Comparison of ENCODE assay signal across 29 mouse cellular contexts in genomic region chr1:98068177-98068576, GRCm38 (mm10).
"Had no signal": no experiment of that assay in that cellular context is flagged by ENCODE, and none has a peak within 500 bp of the region (broad histone marks: within the 10 kb centered on the region; RNA-seq: fewer than 3 reads in every experiment).

No protein-coding gene starts in this region.

- H3K27ac ChIP-seq: left cerebral cortex, adult 2 months; limb, embryonic 10.5 days; limb, embryonic 12.5 days; limb, embryonic 13.5 days; limb, embryonic 15.5 days; liver, embryonic 12.5 days; liver, embryonic 13.5 days; liver, embryonic 14.5 days; liver, embryonic 15.5 days; macrophage; midbrain, embryonic 10.5 days; midbrain, embryonic 12.5 days; midbrain, embryonic 13.5 days; midbrain, embryonic 15.5 days; neural tube, embryonic 12.5 days had no signal

- H3K4me2 ChIP-seq: limb, embryonic 12.5 days; limb, embryonic 13.5 days; limb, embryonic 15.5 days; liver, embryonic 11.5 days; liver, embryonic 12.5 days; liver, embryonic 13.5 days; liver, embryonic 15.5 days; midbrain, embryonic 11.5 days; midbrain, embryonic 12.5 days; midbrain, embryonic 13.5 days; midbrain, embryonic 15.5 days; neural tube, embryonic 12.5 days had no signal

- H3K4me3 ChIP-seq: left cerebral cortex, adult 2 months; limb, embryonic 10.5 days; limb, embryonic 12.5 days; limb, embryonic 13.5 days; limb, embryonic 15.5 days; liver, embryonic 12.5 days; liver, embryonic 13.5 days; liver, embryonic 15.5 days; megakaryocyte, embryonic 14.5 days; midbrain, embryonic 10.5 days; midbrain, embryonic 12.5 days; midbrain, embryonic 13.5 days; midbrain, embryonic 15.5 days; myocyte; neural tube, embryonic 12.5 days had no signal

- H3K36me3 ChIP-seq: limb, embryonic 10.5 days; limb, embryonic 12.5 days; limb, embryonic 13.5 days; limb, embryonic 15.5 days; liver, embryonic 12.5 days; liver, embryonic 13.5 days; liver, embryonic 15.5 days; midbrain, embryonic 10.5 days; midbrain, embryonic 12.5 days; midbrain, embryonic 13.5 days; midbrain, embryonic 15.5 days; neural tube, embryonic 12.5 days had no signal

- ATAC-seq: liver, embryonic 12.5 days; liver, postnatal 0 days; lung, postnatal 0 days; midbrain, embryonic 13.5 days; midbrain, embryonic 15.5 days; midbrain, embryonic 16.5 days had no signal

- DNase-seq: layer of hippocampus, postnatal 36 days; left cerebral cortex, postnatal 4 days; liver; liver, embryonic 13.5 days; liver, postnatal 0 days; lung, adult 18-20 months; lung, adult 2 months; lung, postnatal 10 days; midbrain, embryonic 14.5 days had no signal

- H3K27me3 ChIP-seq: limb, embryonic 12.5 days; limb, embryonic 13.5 days; limb, embryonic 15.5 days; liver, embryonic 12.5 days; liver, embryonic 13.5 days; liver, embryonic 15.5 days; megakaryocyte, embryonic 14.5 days; midbrain, embryonic 12.5 days; midbrain, embryonic 13.5 days; midbrain, embryonic 15.5 days; neural tube, embryonic 12.5 days had no signal

- H3K4me1 ChIP-seq: limb, embryonic 10.5 days; limb, embryonic 15.5 days; liver, embryonic 12.5 days; liver, embryonic 13.5 days; liver, embryonic 15.5 days had no signal

- H3K9ac ChIP-seq: limb, embryonic 12.5 days; limb, embryonic 13.5 days; limb, embryonic 15.5 days; liver, embryonic 12.5 days; liver, embryonic 13.5 days; liver, embryonic 14.5 days; liver, embryonic 15.5 days; liver, postnatal 0 days; midbrain, embryonic 12.5 days; midbrain, embryonic 13.5 days; midbrain, embryonic 15.5 days; neural tube, embryonic 12.5 days had no signal

- H3K9me3 ChIP-seq: limb, embryonic 10.5 days; limb, embryonic 13.5 days; limb, embryonic 15.5 days; liver, embryonic 12.5 days; liver, embryonic 13.5 days; liver, embryonic 15.5 days; midbrain, embryonic 10.5 days; midbrain, embryonic 12.5 days; midbrain, embryonic 13.5 days; midbrain, embryonic 15.5 days; neural tube, embryonic 12.5 days had no signal
